Comparison of ENCODE assay signal across 13 mouse cellular contexts in the genomic region with DNA sequence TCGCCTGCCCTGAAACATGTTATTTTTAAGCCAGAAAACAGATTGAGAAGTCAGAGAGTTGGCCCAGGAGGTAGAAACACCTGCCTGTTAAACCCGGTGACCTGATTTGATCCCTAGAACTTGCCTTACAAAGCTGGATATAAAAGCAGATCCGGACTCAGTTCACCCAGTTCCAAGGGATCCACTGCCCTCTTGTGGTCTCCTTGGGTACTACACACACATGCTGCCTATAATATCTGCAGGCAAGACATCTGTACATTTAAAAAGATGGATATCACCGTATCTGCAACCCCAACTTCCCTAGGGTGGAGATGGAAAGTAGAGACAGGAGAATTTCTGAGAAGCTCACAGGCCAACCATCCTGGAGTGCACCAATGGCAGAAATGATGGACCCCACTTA. TPM values are rescaled to one million over a fixed set of nuclear protein-coding genes. Genes with fewer than 3 reads are reported as not detected.
DNase-seq lines count a peak whose midpoint lies in the region; ATAC-seq and TF ChIP-seq lines count a peak whose summit lies in the region.
"Had no signal": no experiment of that assay in that cellular context is flagged by ENCODE, and none has a peak within 500 bp of the region (broad histone marks: within the 10 kb centered on the region; RNA-seq: fewer than 3 reads in every experiment).

No protein-coding gene starts in this region.

- H3K4me3 ChIP-seq in liver, adult 2 months (ENCODE audit: insufficient read depth, low read depth, low read length) = no peak overlapping the region
- no peak overlapping the region for H3K4me3 ChIP-seq in liver, embryonic 11.5 days (ENCODE audit: low read depth, low read length)
- H3K4me3 ChIP-seq: embryonic facial prominence, embryonic 13.5 days; heart, embryonic 10.5 days had no signal

- no peak overlapping the region for H3K9ac ChIP-seq in liver, adult 2 months (ENCODE audit: low read depth, low read length)
- no peak overlapping the region for H3K9ac ChIP-seq in liver, embryonic 11.5 days (ENCODE audit: low read depth, low read length)
- H3K9ac ChIP-seq: embryonic facial prominence, embryonic 13.5 days had no signal

- H3K4me2 ChIP-seq in liver, embryonic 11.5 days = no peak overlapping the region
- H3K4me2 ChIP-seq: embryonic facial prominence, embryonic 13.5 days; midbrain, embryonic 11.5 days had no signal

- peaks cover 4% of the 10 kb centered on the region; the same call in 1 of the 2 replicates for H3K9me3 ChIP-seq in liver, embryonic 11.5 days (ENCODE audit: control insufficient read depth, low read length)
- H3K9me3 ChIP-seq: embryonic facial prominence, embryonic 13.5 days; heart, embryonic 10.5 days had no signal

- peak; percentile 52 for DNase-seq in cerebellum, adult 9-11 months
- DNase-seq in cerebellum, postnatal 36 days = no peak
- DNase-seq in liver, adult 2 months (ENCODE audit: extremely low read depth, low read depth, low spot score) = no peak
- DNase-seq in liver, embryonic 11.5 days (ENCODE audit: low spot score) = no peak
- DNase-seq in MN1 (ENCODE audit: low spot score) = peak; percentile 56
- peak; percentile 40 to 65 for DNase-seq in natural killer cell, adult 2 months (ENCODE audit: low spot score in 2 of 2)
- no peak for DNase-seq in c-Kit-positive CD71-positive TER-119-positive erythroid progenitor cells, embryonic 14.5 days (ENCODE audit: low spot score)
- DNase-seq: layer of hippocampus, postnatal 36 days; spleen, adult 18-20 months had no signal

- WGBS in liver, adult 2 months = 97% methylated on average over 4 of the region's 4 CpGs
- WGBS in liver, embryonic 11.5 days = 96% methylated on average over 4 of the region's 4 CpGs

- H3K27me3 ChIP-seq in liver, adult 2 months (ENCODE audit: control insufficient read depth, insufficient read depth, low read length) = no peaks in the 10 kb centered on the region
- no peaks in the 10 kb centered on the region for H3K27me3 ChIP-seq in liver, embryonic 11.5 days (replicated peaks; ENCODE audit: control insufficient read depth, insufficient read depth, low read length)
- H3K27me3 ChIP-seq: embryonic facial prominence, embryonic 13.5 days had no signal

- TF ChIP-seq CTCF in liver, adult 2 months (IDR thresholded peaks at IDR 0.05; ENCODE audit: low read depth, low read length) = peak; percentile 35; the same call in 1 of the 2 replicates

- H3K27ac ChIP-seq in liver, adult 2 months (replicated peaks; ENCODE audit: insufficient read depth, low read depth, low read length) = no peak overlapping the region
- H3K27ac ChIP-seq in liver, embryonic 11.5 days (ENCODE audit: low read depth, low read length) = no peak overlapping the region
- H3K27ac ChIP-seq: embryonic facial prominence, embryonic 13.5 days; heart, embryonic 10.5 days had no signal

- no peak for ATAC-seq in liver, embryonic 11.5 days (replicated peaks; ENCODE audit: low FRiP score)
- ATAC-seq in erythroblast, adult 5-6 weeks (replicated peaks; ENCODE audit: low FRiP score, poor library complexity, severe bottlenecking) = no peak

- TF ChIP-seq POLR2A in liver, adult 2 months (IDR thresholded peaks at IDR 0.05; ENCODE audit: extremely low read depth, insufficient read depth, low read length) = no peak

- H3K79me2 ChIP-seq in liver, adult 2 months (ENCODE audit: control insufficient read depth, insufficient read depth, low read length) = peaks cover 16% of the 10 kb centered on the region; the same call in 1 of the 2 replicates

- H3K4me1 ChIP-seq in liver, adult 2 months (ENCODE audit: control insufficient read depth, insufficient read depth, low read length) = peaks cover 9% of the 10 kb centered on the region
- H3K4me1 ChIP-seq in liver, embryonic 11.5 days (replicated peaks; ENCODE audit: control insufficient read depth, insufficient read depth, low read length) = peaks cover 10% of the 10 kb centered on the region

- no peaks in the 10 kb centered on the region for H3K36me3 ChIP-seq in liver, adult 2 months (ENCODE audit: control insufficient read depth, insufficient read depth, low read length)
- H3K36me3 ChIP-seq in liver, embryonic 11.5 days (ENCODE audit: control insufficient read depth, insufficient read depth, low read length) = peaks cover 47% of the 10 kb centered on the region

RNA-seq across cellular contexts. Expression of a gene that starts 3.4 kb away (rescaled TPM):
- 15.2 and 19.8 TPM in 2 replicates for total RNA-seq in liver, adult 2 months (2014; rRNA removed)
- polyA plus RNA-seq in liver, adult 2 months (2012; rRNA removed) = 24.2 and 24.6 TPM in 2 replicates
- 46.7 and 47.0 TPM in 2 replicates for polyA plus RNA-seq in liver, embryonic 11.5 days (2014; fragmentation: Nextera tagmentation; extraction: Ambion mirVana)
- total RNA-seq in erythroblast, adult 5-6 weeks (2015; ENCODE audit: low replicate concordance) = 1.7 and 1.9 TPM in 2 replicates
- 5.2 and 6.0 TPM in 2 replicates for total RNA-seq in erythroblast, adult 5-6 weeks (2017; ENCODE audit: low replicate concordance)

RNA-seq across cellular contexts. Expression of a gene that starts 3.5 kb away (rescaled TPM):
- 4.4 and 5.9 TPM in 2 replicates for total RNA-seq in liver, adult 2 months (2014; rRNA removed)
- 9.1 and 10.5 TPM in 2 replicates for polyA plus RNA-seq in liver, adult 2 months (2012; rRNA removed)
- polyA plus RNA-seq in liver, embryonic 11.5 days (2014; fragmentation: Nextera tagmentation; extraction: Ambion mirVana) = 9.0 and 13.1 TPM in 2 replicates
- total RNA-seq in erythroblast, adult 5-6 weeks (2015; ENCODE audit: low replicate concordance) = 2.7 and 3.8 TPM in 2 replicates
- total RNA-seq in erythroblast, adult 5-6 weeks (2017; ENCODE audit: low replicate concordance) = 0.84 TPM in 1 of 2 replicates, not detected in the other

RNA-seq across cellular contexts. Expression of a gene that starts 18.1 kb away (rescaled TPM):
- total RNA-seq in liver, adult 2 months (2014; rRNA removed) = not detected in 2 replicates
- not detected in 2 replicates for polyA plus RNA-seq in liver, adult 2 months (2012; rRNA removed)
- not detected in 2 replicates for polyA plus RNA-seq in liver, embryonic 11.5 days (2014; fragmentation: Nextera tagmentation; extraction: Ambion mirVana)
- not detected in 2 replicates for total RNA-seq in erythroblast, adult 5-6 weeks (2015; ENCODE audit: low replicate concordance)
- total RNA-seq in erythroblast, adult 5-6 weeks (2017; ENCODE audit: low replicate concordance) = not detected in 2 replicates
- polyA plus RNA-seq: embryonic facial prominence, embryonic 13.5 days; midbrain, embryonic 11.5 days had no signal

RNA-seq across cellular contexts. Expression of a gene that starts 27.1 kb away (rescaled TPM):
- total RNA-seq in liver, adult 2 months (2014; rRNA removed) = 0.09 TPM in 1 of 2 replicates, not detected in the other
- polyA plus RNA-seq in liver, adult 2 months (2012; rRNA removed) = 0.15 and 0.22 TPM in 2 replicates
- 1.3 and 1.5 TPM in 2 replicates for polyA plus RNA-seq in liver, embryonic 11.5 days (2014; fragmentation: Nextera tagmentation; extraction: Ambion mirVana)
- 3.8 and 10.4 TPM in 2 replicates for total RNA-seq in erythroblast, adult 5-6 weeks (2015; ENCODE audit: low replicate concordance)
- total RNA-seq in erythroblast, adult 5-6 weeks (2017; ENCODE audit: low replicate concordance) = 15.2 and 21.7 TPM in 2 replicates

RNA-seq across cellular contexts. Expression of a gene that starts 27.4 kb away (rescaled TPM):
- 7.6 and 11.5 TPM in 2 replicates for total RNA-seq in liver, adult 2 months (2014; rRNA removed)
- polyA plus RNA-seq in liver, adult 2 months (2012; rRNA removed) = 51.9 and 78.1 TPM in 2 replicates
- 27.4 and 29.7 TPM in 2 replicates for polyA plus RNA-seq in liver, embryonic 11.5 days (2014; fragmentation: Nextera tagmentation; extraction: Ambion mirVana)
- total RNA-seq in erythroblast, adult 5-6 weeks (2015; ENCODE audit: low replicate concordance) = 199 and 213 TPM in 2 replicates
- total RNA-seq in erythroblast, adult 5-6 weeks (2017; ENCODE audit: low replicate concordance) = 147 and 161 TPM in 2 replicates

Comparison
In these comparisons a context has a peak if more than half of its experiments do, and no peak if none do; other contexts are left out.
1. DNase-seq: peak in cerebellum, adult 9-11 months (single experiment), MN1 (single experiment) and natural killer cell, adult 2 months (2 of 2); none in cerebellum, postnatal 36 days (0 of 2), liver, adult 2 months (single experiment), liver, embryonic 11.5 days (single experiment) and c-Kit-positive CD71-positive TER-119-positive erythroid progenitor cells, embryonic 14.5 days (single experiment).